Mouse (Mus musculus) lung, adult 18-20 months (tissue): ENCODE data around the gene Mtfp1.
A peak's percentile ranks its signal among the peaks of the same experiment; 100 is the strongest.
"Not testable (repeated sequence)": the region's sequence is repeated elsewhere in the genome, so short reads cannot be mapped to it uniquely, and the experiment has no call there.

Experiments
- DNase-seq, 2 experiments: peaks; one replicate each; pipeline ENCODE4 v3.0.0; 2022; ENCODE audit warnings: mixed read lengths in 2 of 2

Gene Mtfp1

DNA sequence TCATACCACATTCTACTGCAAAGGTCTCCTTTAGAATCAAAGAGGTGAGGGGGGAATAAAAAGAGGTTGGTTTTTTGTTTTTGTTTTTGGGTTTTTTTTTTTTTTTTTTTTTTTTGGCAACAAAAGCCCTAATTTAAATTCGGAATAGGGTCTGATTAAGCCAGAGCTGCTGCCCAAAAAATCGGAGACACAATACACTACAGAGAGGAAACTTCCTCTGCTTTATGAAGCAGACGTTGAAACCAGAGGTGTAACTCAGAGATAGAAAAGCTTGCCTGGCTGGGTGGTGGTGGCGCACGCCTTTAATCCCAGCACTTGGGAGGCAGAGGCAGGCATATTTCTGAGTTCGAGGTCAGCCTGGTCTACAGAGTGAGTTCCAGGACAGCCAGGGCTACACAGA lies 19.3 kb upstream of the Mtfp1 start:
- DNase-seq = not testable (repeated sequence)

DNA sequence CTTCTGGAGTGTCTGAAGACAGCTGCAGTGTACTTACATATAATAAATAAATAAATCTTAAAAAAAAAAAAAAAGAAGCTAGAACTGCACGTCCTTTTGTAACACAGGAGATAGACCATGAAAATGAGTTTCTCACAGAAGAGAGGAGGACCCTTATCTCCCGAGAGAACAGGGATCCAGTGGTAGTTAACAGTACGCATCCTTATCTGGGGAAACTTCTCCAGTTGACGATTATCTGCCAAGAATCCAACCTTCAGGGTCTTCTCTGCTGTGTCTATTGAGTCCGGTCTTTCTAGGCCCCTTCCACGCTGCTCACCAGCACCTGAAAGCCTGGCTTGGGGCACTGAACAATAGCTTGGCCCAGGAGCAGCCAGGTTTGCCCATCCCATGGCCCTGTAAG lies 18.7 kb upstream of the Mtfp1 start:
- no peak for DNase-seq

DNA sequence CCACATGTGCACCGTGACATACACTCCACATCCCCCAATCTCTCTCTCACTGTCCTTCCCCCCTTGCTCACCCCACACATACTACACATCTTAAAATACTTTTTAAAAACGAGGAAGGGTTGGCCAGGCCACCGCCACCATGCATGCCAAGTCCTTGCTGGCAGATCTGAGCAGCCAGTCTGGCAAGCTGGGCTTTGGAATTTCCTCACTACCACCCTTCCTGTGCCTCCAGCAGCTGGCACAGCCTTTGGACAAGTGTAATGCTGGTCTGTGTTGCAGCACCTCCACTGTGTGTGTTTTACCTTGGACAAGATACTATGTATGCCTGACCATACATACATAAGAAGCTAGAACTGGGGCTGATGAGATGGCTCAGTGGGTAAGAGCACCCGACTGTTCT lies 18.3 kb upstream of the Mtfp1 start:
- DNase-seq = no peak

DNA sequence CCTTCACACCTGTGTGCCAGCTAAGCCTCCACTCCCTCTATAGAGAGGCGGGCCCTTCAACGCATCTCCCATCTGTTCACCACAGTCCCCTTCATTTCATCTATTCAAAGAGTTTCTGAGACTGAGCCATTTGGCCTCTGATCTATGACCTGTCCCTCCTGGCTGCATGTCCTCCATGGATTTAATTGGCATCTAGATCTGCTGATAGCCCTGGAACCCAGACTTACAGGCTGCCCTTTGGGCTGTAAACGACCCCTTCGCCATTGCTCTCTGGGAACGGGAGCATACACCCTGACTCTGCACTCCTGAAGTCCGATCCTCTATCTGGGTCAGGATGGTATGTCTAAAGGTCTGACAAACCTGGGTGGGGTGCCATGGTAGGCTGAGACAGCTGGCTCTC lies 17.6 kb upstream of the Mtfp1 start:
- DNase-seq = no peak

DNA sequence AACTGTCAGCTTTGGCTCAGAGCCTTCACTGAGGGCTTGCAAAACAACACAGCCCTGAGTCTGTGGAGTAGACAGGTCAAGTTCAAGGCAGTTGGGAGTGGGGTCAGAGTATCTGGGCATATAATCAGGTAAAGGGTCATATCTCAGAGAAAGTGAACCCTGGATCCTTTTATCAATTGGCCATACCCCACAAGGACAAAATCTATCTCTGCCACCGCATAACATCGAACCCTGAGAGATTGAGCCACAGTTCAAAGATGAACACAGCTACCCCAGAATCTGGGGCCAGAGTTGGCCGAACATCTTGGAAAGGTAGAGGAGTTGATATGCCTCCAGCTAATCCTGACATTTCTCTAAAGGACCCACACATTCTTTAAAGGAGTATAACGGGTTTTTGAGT lies 16.8 kb upstream of the Mtfp1 start:
- DNase-seq = no peak

DNA sequence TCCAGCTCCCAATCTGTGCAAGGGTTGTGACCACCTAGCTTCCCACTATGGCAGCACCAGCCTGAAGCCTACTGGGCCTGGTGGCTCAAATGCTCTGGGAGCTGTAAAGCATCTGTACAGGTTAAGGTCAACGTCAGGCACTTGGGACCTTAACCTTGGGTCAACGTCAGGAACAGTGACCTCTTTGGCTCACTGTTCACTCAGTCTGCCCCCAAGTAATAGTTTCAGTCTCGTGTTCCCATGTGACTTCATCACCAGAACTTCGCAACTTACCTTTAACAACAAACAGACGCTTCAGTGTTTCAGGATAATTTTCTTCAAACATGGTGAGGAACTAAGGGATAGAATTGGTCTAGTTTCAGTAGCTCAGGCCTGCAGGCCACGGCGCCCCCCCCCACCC lies 13.4 kb upstream of the Mtfp1 start:
- DNase-seq = no peak

DNA sequence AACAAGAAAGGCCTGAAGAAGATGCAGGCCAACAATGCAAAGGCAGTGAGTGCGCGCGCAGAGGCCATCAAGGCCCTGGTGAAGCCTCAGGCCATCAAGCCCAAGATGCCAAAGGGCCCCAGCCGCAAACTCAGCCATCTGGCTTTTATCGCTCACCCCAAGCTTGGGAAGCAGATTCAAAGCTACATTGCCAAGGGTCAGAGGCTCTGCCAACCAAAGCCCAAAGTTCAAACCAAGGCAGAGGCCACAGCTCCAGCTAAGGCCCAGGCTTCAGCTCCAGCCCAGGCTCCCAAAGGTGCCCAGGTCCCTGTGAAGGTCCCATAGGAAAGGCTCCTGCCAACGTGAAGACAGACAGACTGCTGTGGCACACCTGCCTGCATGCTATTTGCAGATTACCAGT lies 12.7 kb upstream of the Mtfp1 start:
- DNase-seq = not testable (repeated sequence)

DNA sequence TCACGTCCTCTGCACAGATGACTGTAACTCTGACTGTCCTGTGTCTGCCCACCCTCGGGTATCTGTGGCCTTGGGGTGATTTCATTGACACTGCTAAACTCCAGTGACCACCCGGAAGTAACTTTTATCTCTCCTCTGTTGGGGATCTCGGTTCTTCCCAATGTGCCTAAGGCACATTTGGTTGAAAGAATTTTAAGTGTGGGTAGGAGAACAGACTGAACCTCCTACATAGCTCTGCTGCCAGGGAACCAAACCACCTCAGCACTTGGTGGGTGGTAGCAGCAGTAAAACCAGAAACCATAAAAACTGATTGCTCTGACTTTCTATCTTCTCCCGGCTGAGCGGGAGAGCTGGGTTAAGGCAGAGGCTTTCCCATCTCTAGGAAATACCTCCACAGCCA lies 10.2 kb upstream of the Mtfp1 start:
- DNase-seq = no peak

DNA sequence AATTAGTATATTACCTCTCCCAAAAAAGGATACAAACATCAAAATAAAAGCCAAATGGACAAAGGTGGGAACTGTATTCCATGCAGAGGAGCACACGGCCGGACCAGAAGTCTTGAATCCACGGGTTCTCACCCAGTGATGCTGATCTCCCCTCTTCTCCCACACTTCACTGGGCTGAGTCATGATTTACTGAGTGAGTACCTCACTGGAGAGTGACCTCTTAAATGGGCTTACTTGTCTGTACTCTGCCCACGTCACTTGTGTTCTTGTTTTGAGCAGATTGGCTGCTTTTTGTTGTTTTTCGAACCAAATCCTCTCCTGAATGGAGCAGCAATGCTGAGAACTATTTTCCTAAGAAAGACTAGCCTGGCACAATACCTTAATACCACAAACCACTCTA lies 9.7 kb upstream of the Mtfp1 start:
- no peak for DNase-seq

DNA sequence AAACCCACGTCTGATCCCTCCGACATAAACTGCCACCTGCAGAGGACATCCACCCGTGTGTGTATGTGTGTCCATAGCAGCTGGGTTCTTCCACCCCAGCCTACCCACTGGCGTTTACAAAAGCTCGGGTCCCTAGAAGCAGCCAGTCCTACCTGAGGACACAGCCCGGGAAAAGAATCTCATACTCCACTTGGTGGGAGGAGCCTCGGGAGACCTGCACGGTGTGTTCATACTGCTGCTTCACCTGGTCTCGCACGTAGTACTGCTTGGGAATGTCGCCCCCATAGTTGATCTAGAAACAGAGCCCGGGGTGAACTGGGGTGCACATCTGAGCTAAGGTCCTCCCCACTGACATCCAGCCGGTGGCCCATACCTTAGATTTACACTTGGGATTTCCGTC lies 8.3 kb upstream of the Mtfp1 start:
- DNase-seq = no peak

DNA sequence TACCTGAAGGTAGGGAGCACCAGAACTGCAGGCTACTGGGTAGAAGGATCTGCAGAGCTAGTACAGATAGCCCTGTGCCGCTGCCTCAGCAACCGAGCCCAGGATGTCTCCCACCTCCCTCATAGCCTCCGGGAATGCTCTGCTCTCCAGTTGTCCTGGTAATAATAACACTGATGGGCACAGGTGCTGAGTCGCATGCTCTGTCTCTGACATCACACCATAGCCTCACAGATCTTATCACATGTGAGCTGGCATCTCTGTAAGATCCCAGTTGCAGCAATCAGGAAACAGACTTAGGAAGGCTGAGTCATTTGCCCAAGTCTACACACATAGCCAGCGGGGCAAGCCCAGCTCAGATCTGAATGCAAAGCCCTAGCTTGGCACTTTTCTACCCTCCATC lies 6.6 kb upstream of the Mtfp1 start:
- DNase-seq = no peak

DNA sequence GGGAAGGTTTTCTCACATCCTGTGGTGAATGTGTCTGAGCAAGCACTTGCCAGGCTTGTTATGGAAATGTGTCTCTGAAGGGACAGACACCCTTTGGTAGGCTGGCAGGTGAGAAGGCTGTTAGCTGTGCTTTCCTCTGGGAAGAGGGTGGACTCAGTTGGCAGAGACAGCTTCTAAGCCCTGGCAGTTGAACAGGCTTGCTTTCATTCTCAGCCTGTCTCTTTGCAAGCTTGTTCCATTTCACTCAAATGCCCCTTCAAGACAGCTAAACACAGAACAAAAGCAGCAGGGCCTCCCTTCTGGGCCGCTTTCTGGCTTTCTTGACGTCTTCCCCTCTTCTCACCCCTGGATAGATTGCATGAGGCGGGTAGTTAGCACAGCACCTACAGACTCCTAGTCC lies 4.2 kb upstream of the Mtfp1 start:
- DNase-seq = no peak

DNA sequence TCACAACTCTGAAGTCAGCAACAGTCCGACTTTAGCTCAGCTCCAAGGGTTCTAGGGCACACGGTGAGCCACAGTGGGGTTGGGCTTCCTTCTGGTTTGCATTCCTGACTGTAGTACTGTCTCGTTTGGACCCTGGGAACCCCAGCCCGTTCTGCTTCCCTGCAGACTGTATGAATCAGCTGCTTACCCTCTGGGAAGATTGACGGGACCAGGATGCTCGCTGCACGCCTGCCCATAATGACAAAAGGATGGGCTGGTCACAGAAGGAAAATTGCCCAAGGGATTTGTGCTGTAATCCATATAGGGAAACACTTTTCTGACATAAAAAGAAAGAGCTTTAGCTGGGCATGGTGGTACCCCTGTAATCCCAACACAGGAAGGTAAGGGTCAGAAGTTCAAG lies 3.6 kb upstream of the Mtfp1 start:
- no peak for DNase-seq

DNA sequence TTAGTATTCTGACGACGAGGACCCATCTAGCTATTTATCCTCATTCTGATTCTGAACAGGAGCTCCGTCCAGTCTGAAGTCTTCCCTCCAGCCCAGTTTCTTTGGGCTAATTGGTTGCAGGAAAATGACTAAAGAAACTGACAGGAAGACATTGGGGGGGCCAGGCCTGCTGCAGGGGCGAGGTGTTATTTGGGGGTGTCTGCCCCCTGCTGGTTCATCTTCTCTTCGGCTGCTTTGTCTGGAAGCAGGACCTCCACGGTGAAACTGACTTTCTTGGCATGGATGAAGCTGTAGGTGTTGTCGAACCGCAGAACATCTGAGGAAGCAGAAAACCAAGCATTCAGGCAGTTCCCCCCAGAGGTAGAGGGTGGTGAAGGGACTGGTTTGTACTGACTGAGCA lies 2.9 kb upstream of the Mtfp1 start:
- no peak for DNase-seq

DNA sequence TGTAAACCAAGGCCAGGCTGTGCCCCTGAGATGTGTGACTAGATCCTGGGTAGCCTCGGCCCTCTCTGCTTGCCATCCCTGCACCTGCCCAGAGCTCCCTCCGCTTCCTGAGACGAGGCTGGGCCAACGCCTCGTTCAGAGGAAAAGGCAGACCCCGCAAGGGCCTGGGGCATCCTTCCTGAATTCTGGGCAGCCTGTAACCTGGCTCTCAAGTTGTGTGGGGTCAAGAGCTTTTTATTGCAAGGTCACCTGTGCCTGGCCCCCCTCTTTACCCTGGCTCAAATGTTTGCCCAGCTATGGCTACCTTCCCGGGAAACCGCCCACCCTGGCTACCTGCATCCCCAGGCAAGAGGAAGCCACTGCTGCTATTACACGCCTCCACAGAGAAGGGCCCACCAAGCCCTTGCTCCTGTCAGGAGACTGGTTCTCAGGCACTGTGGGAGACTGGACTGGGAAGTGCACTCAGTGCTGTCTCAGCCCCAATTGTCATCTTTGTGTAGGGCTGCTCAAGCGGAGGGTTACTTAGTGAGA lies 1.9 kb upstream of the Mtfp1 start:
- no peak for DNase-seq

DNA sequence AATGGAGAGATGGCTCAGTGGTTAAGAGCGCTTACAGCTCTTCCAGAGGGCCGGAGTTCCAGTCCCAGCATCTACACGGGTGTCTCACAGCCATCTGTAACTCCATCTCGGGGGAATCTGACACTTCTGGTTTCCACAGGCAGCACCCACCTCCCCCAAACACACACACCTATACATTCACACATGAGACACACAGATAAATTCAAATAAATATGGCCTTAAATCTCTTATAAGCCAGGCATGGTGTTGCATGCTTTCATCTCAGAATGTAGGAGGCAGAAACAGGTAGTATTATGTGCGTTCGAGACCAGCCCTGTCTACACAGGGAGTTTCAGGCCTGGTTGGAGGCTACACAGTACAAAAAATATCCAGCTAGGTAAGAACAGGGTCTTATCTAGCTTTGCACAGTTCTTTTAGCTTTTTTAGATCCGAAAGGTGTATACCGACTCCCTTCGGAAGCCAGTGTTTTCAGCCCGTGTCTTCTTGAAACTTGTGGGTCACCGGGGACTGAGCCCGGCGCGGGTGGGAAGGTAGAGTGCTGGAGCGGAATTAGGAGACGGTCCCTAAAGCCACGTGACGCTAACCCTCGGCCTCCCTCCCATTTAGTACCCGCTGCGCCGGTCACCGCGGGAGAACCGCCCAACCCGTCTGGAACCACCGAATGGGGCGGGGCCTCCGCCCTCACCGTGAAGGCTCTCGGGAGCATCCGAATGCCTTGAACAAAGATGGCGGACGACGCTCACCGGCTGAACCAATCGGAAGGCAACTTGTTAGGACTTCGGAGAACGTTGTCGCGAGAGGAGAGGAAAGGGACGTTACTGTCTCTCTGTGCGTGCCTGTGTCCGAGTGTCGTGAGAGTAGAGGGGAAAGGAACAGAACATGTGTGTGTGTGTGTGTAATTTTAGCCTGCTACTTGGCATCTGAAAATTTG lies 1.1 kb upstream of the Mtfp1 start:
- DNase-seq = peak; percentile 99

DNA sequence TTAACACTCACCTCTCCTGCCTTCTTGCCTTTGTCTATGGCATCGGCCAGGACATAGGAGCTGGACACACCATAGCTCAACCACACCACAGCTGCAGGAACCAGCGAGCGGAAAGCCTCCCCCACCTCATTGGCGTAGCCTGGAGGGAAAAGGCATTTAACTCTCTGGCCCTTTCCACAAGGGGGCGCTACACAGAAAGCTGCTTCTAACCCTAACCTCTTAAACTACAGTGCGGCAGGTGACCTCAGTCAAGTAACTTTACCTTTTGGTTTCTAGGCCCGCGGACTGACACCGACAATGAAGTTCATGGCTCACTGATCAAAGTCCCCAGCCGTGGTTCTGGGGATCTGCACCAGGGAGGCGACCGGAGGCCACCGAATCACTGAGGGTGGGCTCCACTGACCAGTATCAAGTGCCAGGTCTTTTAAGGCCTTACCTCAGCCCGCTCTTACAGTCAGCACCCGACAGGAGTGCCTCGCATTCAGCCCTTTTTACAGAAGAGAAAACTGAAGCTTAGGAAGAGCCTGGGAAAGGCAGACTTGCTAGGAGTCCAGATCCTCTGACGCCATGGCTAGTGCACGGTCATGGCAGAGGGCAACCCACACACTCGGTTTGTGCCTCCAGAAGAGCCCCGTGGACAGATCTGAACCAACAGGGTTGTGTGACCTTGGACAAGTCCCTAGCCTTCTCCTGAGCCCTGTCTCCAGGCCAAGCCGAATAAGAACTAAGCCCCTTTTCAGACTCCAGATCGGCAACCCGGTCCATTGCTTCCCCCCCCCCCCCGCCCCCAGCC lies 671 bp downstream of the Mtfp1 start:
- peak; percentile 71 to 80 for DNase-seq

DNA sequence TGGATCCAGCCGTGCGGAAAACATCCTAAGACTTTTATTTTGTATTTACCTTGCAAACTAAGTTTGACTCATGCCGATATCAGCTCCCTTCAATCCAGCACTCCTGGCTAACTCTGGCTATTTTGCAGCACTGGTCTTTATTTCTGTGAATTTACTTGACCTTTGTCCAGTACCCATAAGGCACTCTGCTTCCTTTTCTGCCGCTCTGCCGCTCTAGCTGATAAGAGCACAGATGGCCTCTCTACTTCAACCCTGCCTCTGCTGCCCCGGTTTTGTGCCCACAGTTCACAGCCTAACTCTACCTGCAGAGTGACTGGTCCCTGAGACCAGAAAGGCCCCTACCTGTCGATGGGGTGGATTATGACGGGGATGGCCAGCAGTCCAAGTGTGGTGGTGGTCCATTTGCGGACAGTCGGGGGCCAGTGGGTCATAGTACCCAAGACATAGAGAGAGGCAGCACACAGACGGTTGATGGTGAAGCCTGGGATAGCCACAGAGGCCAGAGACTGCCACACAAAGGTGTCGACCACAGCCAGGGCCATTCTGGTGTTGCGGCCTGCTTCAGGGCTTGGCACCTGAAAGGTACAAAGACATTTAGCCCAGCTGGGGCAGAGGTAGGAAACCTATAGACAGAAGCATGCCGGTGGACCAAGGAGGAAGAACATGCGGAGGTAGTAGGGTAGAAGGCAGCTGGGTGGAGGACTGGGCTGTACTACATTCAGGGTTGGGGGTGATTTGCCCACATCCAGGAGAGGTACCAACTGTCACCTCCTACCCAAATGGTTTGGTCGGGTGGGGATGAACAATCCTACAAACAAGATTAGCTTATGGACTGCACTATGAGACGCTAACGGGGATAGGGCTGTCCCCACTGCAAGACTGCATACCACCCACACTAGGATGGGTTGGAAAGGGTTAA lies 1.5 kb downstream of the Mtfp1 start:
- no peak for DNase-seq

DNA sequence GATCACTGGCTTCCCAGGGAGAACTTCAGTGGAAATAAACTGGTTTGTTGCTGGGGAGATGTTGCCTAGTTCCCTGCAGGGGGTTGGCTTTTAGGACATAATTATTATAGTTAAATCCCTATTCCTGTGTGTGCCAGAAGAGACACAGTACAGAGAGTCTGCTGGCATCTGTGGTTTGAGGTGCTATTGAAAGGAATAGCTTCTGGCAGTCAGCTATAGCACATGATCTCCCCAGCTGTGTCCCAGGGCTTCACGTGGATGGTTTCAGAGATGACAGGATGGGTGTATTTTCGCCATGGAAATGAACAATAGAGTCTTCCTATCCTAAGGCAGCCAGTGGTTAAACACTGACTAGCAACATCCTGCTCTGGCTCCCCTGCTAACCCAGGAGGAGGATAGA lies 8.0 kb downstream of the Mtfp1 start:
- no peak for DNase-seq

DNA sequence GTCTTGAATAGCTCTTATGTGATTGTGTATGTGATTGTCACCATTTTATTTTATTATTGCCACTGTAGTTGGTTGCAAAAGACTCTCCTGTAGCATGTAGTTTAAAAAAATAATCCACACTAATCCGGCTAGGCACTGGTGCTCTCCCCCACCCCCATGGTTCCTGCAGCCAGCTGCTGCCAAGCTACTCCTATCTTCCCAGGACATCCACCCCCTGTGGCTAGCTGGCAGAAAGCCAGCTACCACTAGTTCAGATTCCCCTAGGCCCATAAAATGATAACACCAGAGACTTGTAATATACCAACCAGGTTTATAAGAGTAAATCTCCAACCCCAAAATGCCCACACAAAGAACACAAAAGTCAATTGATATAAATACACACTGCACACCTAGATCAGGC lies 9.0 kb downstream of the Mtfp1 start:
- DNase-seq = no peak

DNA sequence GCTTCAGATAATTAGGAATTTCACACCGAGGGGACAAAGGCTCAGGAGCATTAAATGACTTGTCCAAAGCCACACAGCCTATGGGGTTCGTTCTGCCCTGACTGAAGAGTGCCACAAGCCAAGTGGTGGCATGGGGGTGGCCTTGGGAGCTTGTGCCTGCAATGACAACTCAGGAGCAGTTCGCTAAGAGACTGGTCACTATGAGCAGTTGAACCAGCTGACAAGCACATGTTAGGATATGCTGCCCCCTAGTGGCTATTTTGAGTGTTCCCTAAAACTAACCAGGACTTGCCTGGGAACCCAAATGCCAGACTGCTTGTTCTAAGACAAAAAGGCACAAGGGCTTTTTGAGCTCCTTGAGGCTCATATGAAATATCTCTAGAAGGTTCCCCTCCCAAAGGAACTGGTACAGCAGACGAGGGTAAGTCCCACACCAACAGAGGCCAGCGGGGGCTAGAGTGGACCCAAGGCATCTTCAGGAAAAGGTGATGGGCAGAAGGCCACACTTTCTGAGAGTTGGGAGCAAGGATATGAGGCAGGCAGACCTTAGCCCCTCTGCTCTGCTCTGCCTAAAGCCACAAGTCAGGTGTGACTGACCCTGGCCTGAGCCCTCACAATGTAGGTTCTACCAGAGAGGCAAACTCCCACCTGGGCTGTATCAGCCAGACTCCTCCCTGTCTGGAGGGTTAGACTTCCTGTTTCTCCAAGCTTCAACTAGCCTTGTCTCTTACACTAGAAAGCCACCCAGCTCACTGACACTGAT lies 11.7 kb downstream of the Mtfp1 start:
- DNase-seq = peak; percentile 30 to 71

DNA sequence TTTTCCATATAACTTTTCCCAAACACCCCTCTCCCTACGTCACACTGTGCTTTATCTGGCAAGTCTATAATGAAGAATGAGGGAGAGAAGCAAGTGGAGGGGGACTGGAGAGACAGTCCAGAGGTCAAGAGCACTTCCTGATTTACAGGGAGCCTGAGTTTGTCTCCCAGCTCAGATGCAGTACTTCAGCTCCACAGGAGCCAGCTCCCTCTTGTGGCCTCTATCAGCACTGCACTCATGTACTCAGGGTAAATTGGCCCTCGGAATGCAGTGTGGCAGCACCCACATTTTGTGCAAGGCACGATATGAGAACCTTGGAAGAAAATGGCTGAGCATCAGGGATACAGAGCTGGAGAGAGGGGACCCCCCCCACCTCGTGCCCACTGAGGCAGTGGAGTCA lies 15.0 kb downstream of the Mtfp1 start:
- DNase-seq = peak; percentile 63 to 74
